Mouse (Mus musculus) gastrocnemius, postnatal 36 days (tissue): ENCODE data around the gene Sclt1. TPM values are rescaled to one million over a fixed set of nuclear protein-coding genes. Genes with fewer than 3 reads are reported as not detected.
"Not testable (repeated sequence)": the region's sequence is repeated elsewhere in the genome, so short reads cannot be mapped to it uniquely, and the experiment has no call there.

Experiments
- DNase-seq, 2 experiments: peaks; one replicate each; pipeline ENCODE4 v3.0.0; 2022
- intact Hi-C: fragments of 180-260 bp; cut with DNase I; formaldehyde crosslinking; loops from one replicate; pipeline ENCODE4 v1.15.1; 2025
- long read RNA-seq, 2 experiments: library from polyadenylated mRNA; stranded (forward); transcript quantifications; one replicate each; pipeline ENCODE4 v2.0.0; 2021
- total RNA-seq, 2 experiments: library from RNA; stranded (reverse); gene quantifications; 2 replicates each; pipeline ENCODE4 v1.2.3; 2021

The Sclt1 gene
- 1 to 10 TPM; 3.3 to 4.8 TPM for total RNA-seq
- long read RNA-seq, experiment 1, partial matches to known transcripts = 0 of 7 reads
- long read RNA-seq, experiment 1, other reads (novel, unspliced or antisense) = 3 of 7 reads
- long read RNA-seq, experiment 2, transcript Sclt1-201 (21 exons, 3,005 nt) = major isoform, 6 of 17 reads
- long read RNA-seq, experiment 2, partial matches to known transcripts = 0 of 17 reads
- long read RNA-seq, experiment 2, other reads (novel, unspliced or antisense) = 11 of 17 reads

GRCm38 (mm10) chr3:41742278-41742934 is at the start of gene Sclt1, which contains the start of gene D3Ertd751e:
Sclt1 (minus strand) TSS chr3:41742514.
D3Ertd751e (plus strand) TSS chr3:41742611.
- intact Hi-C loops = no loop called here
- peak; percentile 96 for DNase-seq

- no peak for DNase-seq
- intact Hi-C loops = no loop called here
Measured at GRCm38 (mm10) chr3:41762091-41762490, 19.8 kb upstream of the Sclt1 start.

GRCm38 (mm10) chr3:41754556-41754955 is 12.2 kb upstream of the Sclt1 start:
- no peak for DNase-seq
- intact Hi-C loops = no loop called here

- intact Hi-C loops = no loop called here
- DNase-seq = no peak
Measured at GRCm38 (mm10) chr3:41743436-41743835, 1.1 kb upstream of the Sclt1 start.

- intact Hi-C loops = no loop called here
- no peak for DNase-seq
Measured at GRCm38 (mm10) chr3:41741601-41742277, 575 bp downstream of the Sclt1 start.

- DNase-seq = no peak
- intact Hi-C loops = no loop called here
Measured at GRCm38 (mm10) chr3:41695681-41696080, 46.6 kb downstream of the Sclt1 start.

- DNase-seq = no peak
- intact Hi-C loops = no loop called here
Measured at GRCm38 (mm10) chr3:41692440-41693142, 49.7 kb downstream of the Sclt1 start.

GRCm38 (mm10) chr3:41690114-41690640 is 52.1 kb downstream of the Sclt1 start:
- DNase-seq, intact Hi-C loops: not testable (repeated sequence)

- intact Hi-C loops = no loop called here
- no peak for DNase-seq
Measured at GRCm38 (mm10) chr3:41686396-41686795, 55.9 kb downstream of the Sclt1 start.

GRCm38 (mm10) chr3:41682084-41682483 is 60.2 kb downstream of the Sclt1 start:
- DNase-seq = no peak
- intact Hi-C loops = no loop called here

- intact Hi-C loops = no loop called here
- DNase-seq = no peak
Measured at GRCm38 (mm10) chr3:41676648-41677047, 65.7 kb downstream of the Sclt1 start.

GRCm38 (mm10) chr3:41674778-41675177 is 67.5 kb downstream of the Sclt1 start:
- DNase-seq = no peak
- intact Hi-C loops = no loop called here

- intact Hi-C loops = no loop called here
- DNase-seq = no peak
Measured at GRCm38 (mm10) chr3:41655642-41656041, 86.7 kb downstream of the Sclt1 start.

- DNase-seq = no peak
- intact Hi-C loops = no loop called here
Measured at GRCm38 (mm10) chr3:41620971-41621370, 121.3 kb downstream of the Sclt1 start.

- DNase-seq = no peak
- intact Hi-C loops = no loop called here
Measured at GRCm38 (mm10) chr3:41618488-41618887, 123.8 kb downstream of the Sclt1 start.

GRCm38 (mm10) chr3:41618036-41618435 is 124.3 kb downstream of the Sclt1 start:
- intact Hi-C loops = no loop called here

GRCm38 (mm10) chr3:41614230-41614985 is 127.9 kb downstream of the Sclt1 start:
- intact Hi-C loops = no loop called here
- no peak for DNase-seq

More at GRCm38 (mm10) chr3:41618036-41618435, 124.3 kb downstream of the Sclt1 start:
- no peak for DNase-seq

GRCm38 (mm10) chr3:41613706-41614105 is 128.6 kb downstream of the Sclt1 start:
- no peak for DNase-seq
- intact Hi-C loops = no loop called here

- intact Hi-C loops = no loop called here
- no peak for DNase-seq
Measured at GRCm38 (mm10) chr3:41612211-41612610, 130.1 kb downstream of the Sclt1 start.

GRCm38 (mm10) chr3:41609071-41609470 is 133.2 kb downstream of the Sclt1 start:
- intact Hi-C loops = loop anchor here (10.0 kb wide), 1 partner anchor 544 kb away; no protein-coding TSS in a partner anchor

More at GRCm38 (mm10) chr3:41609071-41609470, 133.2 kb downstream of the Sclt1 start:
- DNase-seq = no peak
